Mouse (Mus musculus) c-Kit-positive CD71-negative TER-119-negative erythroid progenitor cells, embryonic 14.5 days (primary cell): ENCODE data around the gene Rccd1.

Experiments
- DNase-seq: peaks from one replicate; pipeline ENCODE4 v3.0.0-alpha.2; 2013; ENCODE audit warnings: low read depth

Rccd1 gene

GRCm38 (mm10) chr7:80257706-80258105, 66.5 kb downstream of the Rccd1 start:
- no peak for DNase-seq

GRCm38 (mm10) chr7:80255981-80256380, 68.3 kb downstream of the Rccd1 start:
- DNase-seq: no peak

DNA sequence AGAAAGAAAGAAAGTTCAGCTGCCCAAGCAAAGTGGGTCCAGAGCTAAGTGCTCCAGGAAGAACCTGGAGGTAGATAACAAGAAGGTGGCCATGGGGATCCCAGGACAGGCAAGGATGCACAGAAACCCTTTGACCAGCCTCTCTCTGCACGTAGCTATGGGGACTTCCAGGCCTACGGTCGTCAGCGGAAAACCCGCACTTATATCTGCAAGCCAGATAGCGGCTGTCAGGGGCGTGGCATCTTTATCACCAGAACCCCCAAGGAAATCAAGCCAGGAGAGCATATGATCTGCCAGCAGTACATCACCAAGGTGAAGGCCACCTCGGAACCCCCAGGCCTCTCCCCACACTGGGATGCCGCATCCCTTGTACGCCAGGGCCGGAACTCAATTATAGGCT, 71.4 kb downstream of the Rccd1 start:
- DNase-seq: no peak

- DNase-seq: no peak
These were observed 71.8 kb downstream of the Rccd1 start for GRCm38 (mm10) chr7:80252437-80252836.

DNA sequence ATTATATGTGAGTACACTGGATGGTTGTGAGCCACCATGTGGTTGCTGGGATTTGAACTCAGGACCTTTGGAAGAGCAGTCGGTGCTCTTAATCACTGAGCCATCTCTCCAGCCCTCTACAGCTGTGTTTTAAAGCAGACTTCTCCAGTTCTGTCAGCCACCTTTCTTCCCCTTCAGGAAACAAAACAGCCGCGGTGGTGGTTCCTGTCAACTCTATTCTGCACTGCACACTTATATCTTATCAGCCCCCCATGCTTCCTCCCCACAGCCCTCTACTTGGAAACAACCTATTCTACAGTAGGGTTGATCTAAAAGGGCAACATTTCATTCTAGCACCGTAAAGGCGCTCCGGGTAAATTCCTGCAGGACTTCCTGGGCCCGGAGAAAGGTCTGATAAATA, 77.4 kb downstream of the Rccd1 start:
- no peak for DNase-seq

GRCm38 (mm10) chr7:80246148-80246721, 78.0 kb downstream of the Rccd1 start, which contains the start of gene Ttll13:
Gene Ttll13, plus strand, starts transcription at chr7:80246376.
- peak; percentile 97 for DNase-seq

DNA sequence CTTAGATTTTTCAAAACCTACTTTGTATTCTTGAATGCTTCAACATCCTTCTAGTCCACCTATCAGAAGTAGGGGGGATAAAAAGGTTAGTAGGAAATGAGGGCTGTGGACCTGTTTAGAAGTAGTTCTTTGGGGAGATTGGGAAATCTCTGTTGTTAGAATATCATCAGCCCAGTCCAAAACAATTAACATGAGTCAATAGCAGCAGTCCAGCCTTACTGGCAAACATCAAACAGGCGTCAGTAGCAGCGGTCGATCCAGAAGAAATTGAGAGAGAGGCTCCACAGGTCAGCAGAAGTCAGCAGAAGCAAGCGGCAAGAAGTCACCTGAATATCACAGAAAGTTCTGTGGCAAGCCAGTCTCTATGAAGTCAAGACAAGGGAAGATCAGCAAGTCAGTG, 79.4 kb downstream of the Rccd1 start:
- no peak for DNase-seq
